Mouse (Mus musculus): ENCODE measurements around the gene Fez1. TPM values are rescaled to one million over a fixed set of nuclear protein-coding genes. Genes with fewer than 3 reads are reported as not detected.

Gene Fez1
- polyA plus RNA-seq, 1 experiment from 2014 or later: 573 TPM

DNA sequence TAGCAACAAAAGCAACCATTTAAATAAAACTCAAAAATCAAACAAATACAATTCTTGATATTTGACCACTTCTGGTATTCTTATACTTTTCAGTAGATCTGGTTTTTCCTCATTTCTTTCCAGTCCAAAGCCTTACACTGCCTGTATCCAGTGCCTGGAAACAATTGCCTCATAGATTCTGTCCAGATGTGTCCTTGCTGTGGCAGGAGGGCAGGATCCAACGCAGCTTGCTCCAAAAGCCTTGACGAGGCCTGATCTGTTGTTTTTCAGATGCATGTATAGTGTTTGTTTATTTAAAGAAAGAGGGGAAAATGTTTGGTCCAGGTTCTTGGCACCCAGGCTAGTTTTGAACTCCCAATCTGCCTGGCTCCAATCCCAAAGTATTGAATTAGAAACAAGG is 34.7 kb downstream of the Fez1 start:
- Histone ChIP-seq H3K9me3 (ENCODE audit: control insufficient read depth, low read length) (no peaks in the 10 kb centered on the region), H3K27ac (ENCODE audit: low read depth, low read length) (no peak overlapping the region), H3K9ac (ENCODE audit: low read depth, low read length) (no peak overlapping the region), H3K4me1 (ENCODE audit: control insufficient read depth, insufficient read depth, low read depth, low read length) (no peaks in the 10 kb centered on the region), H3K27me3 (replicated peaks; ENCODE audit: control insufficient read depth, insufficient read depth, low read length) (no peaks in the 10 kb centered on the region), H3K4me2 (ENCODE audit: low read length) (no peak overlapping the region), H3K36me3 (ENCODE audit: control insufficient read depth, insufficient read depth, low read length) (peaks cover 21% of the 10 kb centered on the region), H3K4me3 (ENCODE audit: low read length) (no peak overlapping the region)
- no peak for ATAC-seq
- 70% methylated on average over 2 of the region's 2 CpGs for WGBS

DNA sequence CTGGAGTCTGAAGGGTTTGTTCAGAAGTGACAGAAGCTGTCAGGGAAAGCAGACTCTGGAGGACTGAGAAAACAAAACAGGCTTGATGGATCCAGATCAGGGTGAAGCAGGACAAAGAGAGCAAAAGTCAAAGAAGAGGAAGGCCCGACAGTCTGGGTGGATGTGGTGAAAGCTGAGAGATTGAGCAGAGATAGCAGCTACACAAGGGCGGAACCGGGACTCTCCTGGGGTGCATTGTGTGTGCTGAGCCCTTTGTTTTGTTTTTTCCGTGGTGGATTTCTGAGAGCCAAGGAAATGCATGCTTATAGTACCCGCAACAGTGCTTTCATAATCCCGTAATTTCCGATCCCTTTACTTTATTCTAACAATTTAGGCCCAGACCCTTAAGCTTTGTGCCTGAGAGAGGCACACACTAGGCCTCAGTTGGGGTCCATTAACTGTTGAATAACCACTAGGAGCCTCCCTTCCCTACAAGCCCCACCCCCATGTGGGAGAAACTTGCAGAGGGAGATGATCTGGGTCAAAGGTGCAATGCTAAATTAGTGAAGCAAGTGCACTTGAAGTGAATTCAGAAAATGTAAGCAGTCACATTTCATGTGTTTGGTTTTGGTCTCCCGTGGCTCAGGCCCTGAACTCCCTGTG is 35.9 kb downstream of the Fez1 start:
- Histone ChIP-seq H3K4me1 (ENCODE audit: control insufficient read depth, insufficient read depth, low read depth, low read length) (no peaks in the 10 kb centered on the region), H3K4me2 (ENCODE audit: low read length) (no peak overlapping the region), H3K27ac (ENCODE audit: low read depth, low read length) (no peak overlapping the region; the same call in 1 of the 2 replicates), H3K27me3 (replicated peaks; ENCODE audit: control insufficient read depth, insufficient read depth, low read length) (no peaks in the 10 kb centered on the region), H3K36me3 (ENCODE audit: control insufficient read depth, insufficient read depth, low read length) (peaks cover 16% of the 10 kb centered on the region), H3K9me3 (ENCODE audit: control insufficient read depth, low read length) (no peaks in the 10 kb centered on the region), H3K4me3 (ENCODE audit: low read length) (no peak overlapping the region), H3K9ac (ENCODE audit: low read depth, low read length) (no peak overlapping the region)
- ATAC-seq: no peak
- WGBS: 19% methylated on average over 8 of the region's 8 CpGs

DNA sequence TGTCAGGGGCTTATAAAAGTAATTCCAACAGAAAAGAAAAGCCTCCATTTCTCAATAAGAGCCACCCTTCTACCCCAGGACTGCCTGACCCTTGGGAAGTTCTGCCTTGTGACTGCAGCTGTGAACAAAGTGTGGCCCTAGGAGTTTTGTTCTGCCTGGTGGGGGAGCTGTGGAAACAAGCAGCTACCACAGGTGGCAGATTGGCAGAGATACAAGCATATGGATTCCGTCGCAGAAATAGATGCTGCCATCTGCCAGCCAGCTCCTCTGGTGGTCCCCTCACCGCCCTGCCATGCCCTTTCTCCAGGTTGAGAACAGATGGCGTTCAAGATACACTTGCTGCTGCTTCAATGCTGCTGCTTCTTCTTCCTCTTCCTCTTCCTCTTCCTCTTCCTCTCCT is 37.0 kb downstream of the Fez1 start:
- Histone ChIP-seq H3K9me3 (ENCODE audit: control insufficient read depth, low read length) (no peaks in the 10 kb centered on the region), H3K9ac (ENCODE audit: low read depth, low read length) (no peak overlapping the region), H3K4me1 (ENCODE audit: control insufficient read depth, insufficient read depth, low read depth, low read length) (no peaks in the 10 kb centered on the region), H3K4me3 (ENCODE audit: low read length) (no peak overlapping the region), H3K27ac (ENCODE audit: low read depth, low read length) (no peak overlapping the region), H3K4me2 (ENCODE audit: low read length) (no peak overlapping the region), H3K27me3 (replicated peaks; ENCODE audit: control insufficient read depth, insufficient read depth, low read length) (no peaks in the 10 kb centered on the region), H3K36me3 (ENCODE audit: control insufficient read depth, insufficient read depth, low read length) (peaks cover 16% of the 10 kb centered on the region)
- WGBS: 15% methylated on average over 4 of the region's 4 CpGs
- ATAC-seq: peak; percentile 69; the same call in 1 of the 2 replicates

DNA sequence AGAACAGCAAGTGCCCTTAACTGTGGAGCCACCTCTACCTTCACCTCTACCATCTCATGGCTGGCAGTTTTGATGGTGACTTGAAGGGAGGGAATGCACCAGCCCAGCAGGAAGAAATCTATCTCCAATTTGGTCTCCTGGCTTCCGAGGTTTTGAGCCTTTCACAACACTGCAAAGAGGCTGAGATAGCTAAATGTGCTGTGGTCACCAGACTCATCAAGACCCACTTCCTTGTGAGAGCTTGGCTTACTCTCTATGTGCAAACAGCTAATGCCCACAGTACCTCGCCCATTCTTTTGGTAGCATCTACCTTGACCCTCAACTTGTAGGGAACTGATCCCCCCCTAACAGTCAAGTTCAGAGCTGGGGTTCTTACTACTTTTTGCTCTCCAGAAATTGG is 40.9 kb downstream of the Fez1 start:
- Histone ChIP-seq H3K4me3 (ENCODE audit: low read length) (no peak overlapping the region), H3K4me1 (ENCODE audit: control insufficient read depth, insufficient read depth, low read depth, low read length) (no peaks in the 10 kb centered on the region), H3K27ac (ENCODE audit: low read depth, low read length) (no peak overlapping the region), H3K27me3 (replicated peaks; ENCODE audit: control insufficient read depth, insufficient read depth, low read length) (no peaks in the 10 kb centered on the region), H3K4me2 (ENCODE audit: low read length) (no peak overlapping the region), H3K9ac (ENCODE audit: low read depth, low read length) (no peak overlapping the region), H3K9me3 (ENCODE audit: control insufficient read depth, low read length) (no peaks in the 10 kb centered on the region), H3K36me3 (ENCODE audit: control insufficient read depth, insufficient read depth, low read length) (peaks cover 20% of the 10 kb centered on the region)
- WGBS: 95% methylated on average over 2 of the region's 2 CpGs
- no peak for ATAC-seq

DNA sequence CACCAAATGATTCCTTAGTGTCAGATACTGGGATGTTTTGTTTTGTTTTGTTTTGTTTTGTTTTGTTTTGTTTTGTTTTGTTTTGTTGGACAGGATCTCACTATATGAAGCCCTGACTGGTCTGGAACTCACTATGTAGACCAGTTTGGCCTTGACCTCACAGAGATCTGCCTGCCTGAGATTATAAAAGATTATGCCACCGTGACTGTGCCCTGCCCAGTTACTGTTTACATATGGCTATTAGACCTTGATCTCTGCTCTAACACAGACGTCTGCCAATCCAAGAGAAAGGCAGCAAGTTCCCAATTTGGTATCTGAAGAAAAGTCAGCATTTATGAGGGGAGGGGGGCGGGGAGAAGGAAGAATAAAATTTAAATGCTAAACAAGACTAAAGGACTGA is 42.0 kb downstream of the Fez1 start:
- H3K4me1 ChIP-seq (ENCODE audit: control insufficient read depth, insufficient read depth, low read depth, low read length): no peaks in the 10 kb centered on the region
- peaks cover 27% of the 10 kb centered on the region for H3K36me3 ChIP-seq (ENCODE audit: control insufficient read depth, insufficient read depth, low read length)
- no peak overlapping the region for H3K4me3 ChIP-seq (ENCODE audit: low read length)
- H3K4me2 ChIP-seq (ENCODE audit: low read length): no peak overlapping the region
- WGBS: 70% methylated on average over 3 of the region's 3 CpGs
- no peak overlapping the region for H3K27ac ChIP-seq (ENCODE audit: low read depth, low read length)
- ATAC-seq: no peak
- H3K9ac ChIP-seq (ENCODE audit: low read depth, low read length): no peak overlapping the region
- no peaks in the 10 kb centered on the region for H3K27me3 ChIP-seq (replicated peaks; ENCODE audit: control insufficient read depth, insufficient read depth, low read length)
- no peaks in the 10 kb centered on the region for H3K9me3 ChIP-seq (ENCODE audit: control insufficient read depth, low read length)

DNA sequence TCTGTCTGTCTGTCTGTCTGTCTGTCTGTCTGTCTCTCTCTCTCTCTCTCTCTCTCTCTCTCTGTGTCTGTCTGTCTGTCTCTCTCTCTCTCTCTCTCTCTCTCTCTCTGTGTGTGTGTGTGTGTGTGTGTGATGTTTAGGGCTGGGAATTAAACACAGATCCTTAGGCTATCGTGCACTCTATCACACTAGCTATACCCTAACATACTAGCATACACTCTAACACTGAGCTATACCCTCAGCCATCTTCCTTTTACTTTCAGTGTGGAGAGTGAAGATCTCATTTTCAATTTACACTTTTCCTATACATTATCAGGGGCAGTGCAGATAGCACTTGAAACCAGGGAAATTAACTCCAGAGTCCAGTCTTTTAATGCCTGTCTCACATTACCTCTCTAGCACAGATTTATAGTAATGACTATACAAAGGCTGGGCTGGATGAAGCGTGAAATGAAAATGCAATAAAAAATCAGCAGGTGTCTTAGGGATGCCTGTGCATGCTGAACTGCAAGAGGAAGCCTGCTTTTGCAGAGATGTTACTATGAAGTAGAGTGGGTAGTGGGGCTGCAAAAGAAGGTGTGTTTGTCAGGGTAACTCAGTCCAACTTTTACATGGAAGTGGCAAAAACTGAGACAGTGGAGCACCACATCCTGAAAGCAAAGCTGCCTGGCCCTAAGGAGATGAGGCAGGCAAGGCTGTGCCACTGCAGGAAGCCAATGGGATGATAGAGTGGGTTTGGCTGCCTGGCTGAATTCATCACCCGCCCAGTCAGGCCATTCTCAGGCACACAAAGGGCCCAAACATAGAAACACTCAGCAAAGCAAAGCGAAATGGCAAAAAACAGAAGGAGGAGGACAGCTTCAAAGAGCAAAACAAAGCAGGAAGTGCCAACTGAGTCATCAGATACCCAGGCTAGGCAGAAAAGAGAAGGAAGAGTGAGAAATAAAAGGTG is 43.5 kb downstream of the Fez1 start:
- no peaks in the 10 kb centered on the region for H3K4me1 ChIP-seq (ENCODE audit: control insufficient read depth, insufficient read depth, low read depth, low read length)
- no peaks in the 10 kb centered on the region for H3K9me3 ChIP-seq (ENCODE audit: control insufficient read depth, low read length)
- no peak overlapping the region for H3K27ac ChIP-seq (ENCODE audit: low read depth, low read length)
- 29% methylated on average over 4 of the region's 4 CpGs for WGBS
- ATAC-seq: peak; percentile 60; the same call in 1 of the 2 replicates
- H3K9ac ChIP-seq (ENCODE audit: low read depth, low read length): no peak overlapping the region
- no peak overlapping the region for H3K4me2 ChIP-seq (ENCODE audit: low read length)
- H3K36me3 ChIP-seq (ENCODE audit: control insufficient read depth, insufficient read depth, low read length): peaks cover 34% of the 10 kb centered on the region
- no peaks in the 10 kb centered on the region for H3K27me3 ChIP-seq (replicated peaks; ENCODE audit: control insufficient read depth, insufficient read depth, low read length)
- H3K4me3 ChIP-seq (ENCODE audit: low read length): no peak overlapping the region

DNA sequence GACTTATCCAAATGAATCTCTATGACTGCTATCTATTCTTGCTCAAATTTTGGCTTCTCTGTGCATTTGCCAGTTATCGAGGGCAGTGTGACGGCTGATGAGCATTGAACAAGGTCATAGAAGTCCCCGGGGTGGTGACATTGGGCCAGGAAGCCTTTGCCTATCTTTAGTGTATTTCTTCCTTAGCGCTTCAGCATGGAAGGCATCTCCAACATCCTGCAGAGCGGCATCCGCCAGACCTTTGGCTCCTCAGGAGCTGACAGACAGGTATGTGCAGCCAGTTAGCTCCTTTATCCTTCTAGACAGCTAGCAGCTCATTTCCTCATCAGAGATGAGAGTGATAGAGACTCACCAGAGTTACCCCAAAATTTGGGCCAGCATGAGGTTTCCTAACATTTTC is 47.0 kb downstream of the Fez1 start:
- H3K27ac ChIP-seq (ENCODE audit: low read depth, low read length): no peak overlapping the region
- peaks cover 34% of the 10 kb centered on the region for H3K36me3 ChIP-seq (ENCODE audit: control insufficient read depth, insufficient read depth, low read length)
- H3K4me3 ChIP-seq (ENCODE audit: low read length): no peak overlapping the region
- no peak overlapping the region for H3K9ac ChIP-seq (ENCODE audit: low read depth, low read length)
- H3K4me2 ChIP-seq (ENCODE audit: low read length): no peak overlapping the region
- no peaks in the 10 kb centered on the region for H3K27me3 ChIP-seq (replicated peaks; ENCODE audit: control insufficient read depth, insufficient read depth, low read length)
- no peaks in the 10 kb centered on the region for H3K4me1 ChIP-seq (ENCODE audit: control insufficient read depth, insufficient read depth, low read depth, low read length)
- 95% methylated on average over 6 of the region's 6 CpGs for WGBS
- H3K9me3 ChIP-seq (ENCODE audit: control insufficient read depth, low read length): no peaks in the 10 kb centered on the region
- no peak for ATAC-seq

DNA sequence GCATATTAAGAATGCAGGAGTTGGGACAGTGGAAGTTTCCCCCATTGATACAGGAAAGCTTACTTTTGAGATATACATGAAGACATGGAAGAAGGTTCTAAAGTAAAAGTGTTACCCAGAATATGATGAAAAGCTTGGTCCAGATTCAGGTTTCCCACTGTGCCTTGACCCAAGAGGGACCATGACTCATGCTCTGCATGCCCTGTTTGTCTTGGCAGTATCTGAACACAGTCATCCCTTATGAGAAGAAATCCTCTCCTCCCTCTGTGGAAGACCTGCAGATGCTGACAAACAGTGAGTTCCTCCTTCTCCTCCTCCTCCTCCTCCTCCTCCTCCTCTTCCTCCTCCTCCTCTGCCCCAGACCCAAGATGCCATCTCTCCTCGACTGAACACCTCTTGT is 48.6 kb downstream of the Fez1 start:
- Histone ChIP-seq H3K4me3 (ENCODE audit: low read length) (no peak overlapping the region), H3K4me1 (ENCODE audit: control insufficient read depth, insufficient read depth, low read depth, low read length) (no peaks in the 10 kb centered on the region), H3K27me3 (replicated peaks; ENCODE audit: control insufficient read depth, insufficient read depth, low read length) (no peaks in the 10 kb centered on the region), H3K4me2 (ENCODE audit: low read length) (no peak overlapping the region), H3K36me3 (ENCODE audit: control insufficient read depth, insufficient read depth, low read length) (peaks cover 36% of the 10 kb centered on the region), H3K9me3 (ENCODE audit: control insufficient read depth, low read length) (no peaks in the 10 kb centered on the region), H3K9ac (ENCODE audit: low read depth, low read length) (no peak overlapping the region), H3K27ac (ENCODE audit: low read depth, low read length) (no peak overlapping the region)
- ATAC-seq: no peak
- WGBS: 55% methylated on average over 1 of the region's 1 CpGs

DNA sequence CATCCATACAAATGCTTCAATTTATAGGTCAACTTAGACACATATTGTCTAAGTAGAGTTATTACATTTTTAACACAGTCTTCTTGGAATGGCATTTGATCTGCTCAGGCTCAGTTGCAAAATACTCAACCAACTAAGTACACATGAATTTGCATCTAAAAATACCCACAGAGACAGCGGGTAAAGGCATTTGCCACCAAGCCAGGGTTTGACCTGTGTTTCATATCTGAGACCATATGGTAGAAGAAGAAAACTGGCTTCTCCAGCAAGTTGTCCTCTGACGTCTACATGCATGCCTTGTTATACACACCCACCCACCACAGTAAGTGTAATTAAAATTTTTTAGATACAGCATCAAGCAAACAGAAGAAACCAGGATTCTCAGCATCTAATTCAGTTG is 52.1 kb downstream of the Fez1 start:
- Histone ChIP-seq H3K36me3 (ENCODE audit: control insufficient read depth, insufficient read depth, low read length) (peaks cover 34% of the 10 kb centered on the region), H3K27me3 (replicated peaks; ENCODE audit: control insufficient read depth, insufficient read depth, low read length) (no peaks in the 10 kb centered on the region), H3K9me3 (ENCODE audit: control insufficient read depth, low read length) (no peaks in the 10 kb centered on the region), H3K4me1 (ENCODE audit: control insufficient read depth, insufficient read depth, low read depth, low read length) (no peaks in the 10 kb centered on the region), H3K4me2 (ENCODE audit: low read length) (no peak overlapping the region), H3K4me3 (ENCODE audit: low read length) (no peak overlapping the region), H3K9ac (ENCODE audit: low read depth, low read length) (no peak overlapping the region), H3K27ac (ENCODE audit: low read depth, low read length) (no peak overlapping the region)
- 88% methylated on average over 2 of the region's 2 CpGs for WGBS
- ATAC-seq: no peak
